Mouse (Mus musculus): ENCODE measurements around the gene D10Wsu102e. TPM values are rescaled to one million over a fixed set of nuclear protein-coding genes. Genes with fewer than 3 reads are reported as not detected.

Gene D10Wsu102e
- polyA plus RNA-seq, 1 experiment = 0.33 TPM

Other genes with a start within 250 kb of the D10Wsu102e start
- gene Slc41a2, start 22.3 kb upstream of the D10Wsu102e start, polyA plus RNA-seq (2012; rRNA removed) = 3.7 and 5.3 TPM in 2 replicates
- 3.0 and 3.1 TPM in 2 replicates for gene Aldh1l2, start 173.9 kb downstream of the D10Wsu102e start, polyA plus RNA-seq (2012; rRNA removed)
- 11.4 and 13.7 TPM in 2 replicates for gene Washc4, start 183.5 kb downstream of the D10Wsu102e start, polyA plus RNA-seq (2012; rRNA removed)

Data from urinary bladder, adult 2 months (tissue).